Mouse (Mus musculus): ENCODE measurements around the gene Igsf23.
"Not testable (repeated sequence)": the region's sequence is repeated elsewhere in the genome, so short reads cannot be mapped to it uniquely, and the experiment has no call there.

The Igsf23 gene

DNA sequence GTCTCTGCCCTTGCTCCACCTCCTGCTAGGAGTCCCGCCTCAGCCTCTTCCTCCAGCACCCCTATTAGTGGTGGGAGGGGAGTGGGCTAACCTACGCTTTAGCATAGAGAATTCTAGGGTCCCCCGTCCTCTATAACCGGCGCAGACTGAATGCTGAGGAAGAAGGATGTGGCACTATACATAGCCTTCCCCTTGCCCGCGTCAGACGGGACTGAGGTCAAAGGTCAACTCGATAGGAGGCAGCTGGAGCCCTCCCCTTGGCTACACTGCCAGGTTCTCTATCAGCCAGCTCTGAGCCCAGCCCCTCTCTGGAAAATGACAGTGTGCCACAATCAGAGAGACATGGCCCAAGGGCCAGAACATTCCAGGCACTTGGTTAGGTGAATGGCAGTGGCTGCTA lies at the start of gene Igsf23:
Gene Igsf23, minus strand, starts transcription at position 168 of the 400 bp plus-strand sequence.
- no peak for DNase-seq

DNA sequence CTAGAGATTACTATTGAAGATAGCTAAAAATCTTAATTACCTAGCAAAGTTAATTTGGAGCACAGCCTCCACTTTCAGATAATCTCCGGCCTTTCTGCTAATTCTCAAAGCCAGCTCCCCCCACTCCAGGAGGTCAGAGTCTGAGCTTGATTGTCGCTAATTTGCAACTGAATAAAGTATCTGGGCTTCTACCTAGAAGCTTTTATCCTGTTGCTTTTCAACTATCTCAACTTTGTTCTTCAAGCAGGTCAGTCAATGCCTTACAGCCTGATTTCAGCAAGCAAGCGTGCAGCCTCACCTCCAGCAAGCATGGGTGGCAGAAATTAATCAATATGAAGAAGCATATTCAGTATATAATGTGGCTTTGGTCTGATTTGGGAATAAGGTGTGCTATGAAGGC lies 46.2 kb upstream of the Igsf23 start:
- DNase-seq: not testable (repeated sequence)

DNA sequence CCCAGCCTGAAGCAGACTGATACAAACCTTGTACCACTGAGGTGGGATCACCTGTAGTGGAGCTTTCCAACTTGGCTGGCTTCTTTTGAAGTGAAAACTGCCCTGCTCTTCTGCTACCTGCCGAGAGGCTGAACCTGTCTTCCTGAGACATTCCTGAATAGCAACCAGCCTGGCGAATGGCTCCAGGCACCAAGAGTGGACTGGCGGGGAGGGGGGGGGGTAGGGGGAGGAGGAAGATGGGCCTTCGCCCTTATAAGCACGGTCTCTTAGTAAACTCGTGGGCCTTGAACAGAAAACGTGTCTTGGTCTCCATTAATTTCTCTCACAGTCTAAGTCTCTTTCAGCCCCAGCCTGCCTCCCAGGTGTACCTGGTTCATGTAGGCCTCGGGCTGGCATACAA lies 40.6 kb upstream of the Igsf23 start, which contains the start of gene Nlrp9b:
Gene Nlrp9b, plus strand, starts transcription at position 301 of the 400 bp plus-strand sequence.
- DNase-seq: not testable (repeated sequence)

DNA sequence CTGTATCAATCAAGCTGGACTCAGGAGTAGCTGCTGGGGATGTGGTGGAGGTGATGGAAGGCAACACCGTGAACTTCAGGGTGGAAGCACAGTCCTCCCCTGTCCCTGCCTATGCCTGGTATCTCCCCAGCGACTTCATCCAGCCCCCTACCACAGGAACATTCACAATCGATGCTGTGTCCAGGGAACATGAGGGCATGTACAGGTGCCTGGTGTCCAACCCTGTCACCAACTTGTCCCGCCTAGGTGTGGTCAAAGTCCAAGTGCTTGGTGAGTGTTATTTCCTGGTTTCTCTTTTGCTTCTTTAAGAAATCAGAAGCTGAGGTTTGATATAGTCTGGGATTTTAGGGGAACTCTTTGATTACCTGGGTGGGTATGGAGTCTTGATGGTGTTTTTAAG lies 21.0 kb upstream of the Igsf23 start:
- no peak for DNase-seq

DNA sequence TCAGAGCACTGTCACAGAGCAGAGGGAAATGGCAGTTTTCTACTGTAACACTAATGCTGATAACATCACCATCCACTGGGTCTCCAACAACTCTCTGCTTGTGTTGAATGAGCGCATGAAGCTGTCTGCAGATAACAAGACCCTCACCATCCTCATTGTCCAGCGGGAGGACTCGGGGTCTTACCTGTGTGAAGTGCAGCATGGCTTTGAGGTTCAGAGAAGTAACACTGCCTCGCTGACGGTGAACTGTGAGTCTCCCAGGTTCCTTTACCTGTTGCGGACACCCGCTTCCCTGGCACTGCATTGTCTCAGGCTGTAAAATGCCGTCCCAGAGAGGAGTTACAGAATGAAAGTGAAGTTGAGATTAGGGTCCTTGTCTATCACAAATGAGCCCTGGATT lies 19.6 kb upstream of the Igsf23 start:
- DNase-seq: no peak

DNA sequence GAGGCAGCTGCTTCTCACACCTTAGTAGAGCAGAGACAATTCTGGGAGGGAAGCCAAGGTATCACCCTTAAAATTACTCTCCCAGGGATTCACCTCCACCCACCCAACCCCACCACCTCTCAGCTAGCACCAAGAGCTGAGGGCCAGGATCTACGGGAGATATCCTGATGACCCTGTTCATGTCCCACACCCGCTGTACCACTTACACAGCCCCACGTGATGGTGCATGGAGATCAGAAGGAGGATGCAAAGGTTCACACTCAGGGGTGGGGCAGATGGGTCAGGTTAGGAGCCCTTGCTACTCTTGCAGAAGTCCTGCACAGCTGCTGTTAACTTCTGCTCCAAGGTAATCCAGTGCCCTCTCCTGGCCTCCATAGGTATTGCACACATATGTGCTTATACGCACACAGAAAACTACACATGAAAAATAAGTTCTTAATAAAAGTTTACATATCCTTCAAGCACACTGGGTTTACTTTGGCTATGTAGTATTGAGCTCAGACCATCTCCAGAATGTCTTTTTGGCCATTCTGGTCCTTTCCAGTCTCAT lies 19.1 kb upstream of the Igsf23 start:
- no peak for DNase-seq

DNA sequence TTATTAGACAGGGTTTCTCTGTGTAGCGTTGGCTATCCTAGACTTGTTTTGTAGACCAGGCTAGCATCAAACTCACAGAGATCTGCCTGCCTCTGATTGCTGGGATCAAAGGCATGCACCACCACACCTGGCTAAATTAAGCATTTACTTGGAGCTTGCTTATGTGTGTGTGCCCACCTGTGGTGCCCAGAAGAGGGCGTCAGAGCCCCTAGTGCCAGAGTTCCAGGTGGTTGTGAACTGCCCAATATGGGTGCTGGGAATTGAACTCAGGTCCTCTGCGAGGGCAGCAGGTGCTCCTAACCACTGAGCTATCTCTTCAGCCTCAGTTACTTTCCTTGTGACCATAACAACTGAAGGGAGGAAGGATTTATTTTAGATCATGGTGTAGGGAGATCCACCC lies 18.6 kb upstream of the Igsf23 start:
- DNase-seq: no peak

DNA sequence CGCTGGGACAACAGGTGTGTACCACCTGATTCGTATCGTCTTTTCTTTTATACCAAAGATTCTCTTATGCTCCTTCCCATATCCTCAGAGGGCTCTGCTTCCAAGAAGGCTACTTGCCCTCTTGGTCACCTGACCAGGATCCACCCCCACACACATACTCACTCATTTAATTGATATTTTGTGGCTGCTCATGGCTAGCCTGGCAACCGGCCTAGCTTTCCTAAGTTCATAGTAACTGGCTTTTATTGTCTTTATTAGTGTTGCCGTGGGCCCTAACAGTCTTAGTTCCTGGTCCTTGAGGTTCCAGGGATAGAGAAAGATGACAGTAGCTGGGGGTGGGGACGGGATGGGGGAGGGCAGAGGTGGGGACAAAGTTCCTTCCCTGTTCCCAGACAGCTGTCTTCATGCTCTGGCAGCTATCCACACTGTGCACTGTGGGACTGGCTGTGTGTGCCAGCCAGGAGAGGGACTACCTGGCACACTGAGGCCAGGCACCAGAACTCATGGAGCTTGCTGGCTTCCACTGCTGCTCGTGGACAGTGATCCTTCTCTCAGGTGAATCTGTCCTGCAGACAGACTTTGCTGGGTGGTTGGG lies 14.5 kb upstream of the Igsf23 start, which contains the start of gene Ceacam20:
Gene Ceacam20, plus strand, starts transcription at position 428 of the 595 bp plus-strand sequence.
- DNase-seq: no peak

DNA sequence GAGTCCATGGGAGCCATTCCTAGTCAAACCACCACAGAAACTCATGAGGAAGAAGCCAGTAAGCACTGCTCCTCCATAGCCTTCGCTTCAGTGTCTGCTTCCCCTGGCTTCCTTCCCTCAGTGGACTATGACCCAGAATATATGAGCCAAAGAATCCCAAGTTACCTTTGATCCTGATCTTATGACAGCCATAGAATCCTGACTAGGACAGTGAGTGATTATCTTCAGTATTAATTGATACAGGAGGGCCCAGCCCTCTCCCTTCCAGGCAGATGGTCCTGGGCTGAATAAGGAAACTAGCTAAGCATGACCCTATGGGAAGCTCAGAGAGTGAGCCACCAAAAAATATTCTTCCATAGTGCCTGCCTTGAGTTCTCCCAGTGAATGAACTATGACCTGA lies 11.9 kb upstream of the Igsf23 start:
- no peak for DNase-seq

DNA sequence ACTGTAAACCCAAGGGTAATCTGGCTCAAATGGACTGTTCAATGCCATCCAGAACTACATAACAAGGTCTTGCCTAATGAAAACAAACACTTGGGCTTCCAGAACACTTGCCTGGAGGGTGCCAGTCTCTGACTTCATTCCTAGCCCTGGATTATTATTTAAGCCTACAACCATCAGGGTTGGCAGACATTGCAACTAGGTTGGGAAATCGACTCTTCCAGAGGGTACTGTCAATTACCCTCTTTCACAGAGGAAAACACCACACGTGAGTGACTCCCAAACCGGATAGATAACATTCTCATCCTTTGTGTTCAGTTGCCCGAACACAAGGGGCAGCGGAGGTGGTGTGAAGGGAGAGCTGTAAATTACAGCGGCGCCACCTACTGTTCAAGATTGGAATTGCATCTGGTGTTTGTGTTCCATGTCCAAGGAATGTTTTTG lies 5.8 kb upstream of the Igsf23 start:
- peak; percentile 95 for DNase-seq

DNA sequence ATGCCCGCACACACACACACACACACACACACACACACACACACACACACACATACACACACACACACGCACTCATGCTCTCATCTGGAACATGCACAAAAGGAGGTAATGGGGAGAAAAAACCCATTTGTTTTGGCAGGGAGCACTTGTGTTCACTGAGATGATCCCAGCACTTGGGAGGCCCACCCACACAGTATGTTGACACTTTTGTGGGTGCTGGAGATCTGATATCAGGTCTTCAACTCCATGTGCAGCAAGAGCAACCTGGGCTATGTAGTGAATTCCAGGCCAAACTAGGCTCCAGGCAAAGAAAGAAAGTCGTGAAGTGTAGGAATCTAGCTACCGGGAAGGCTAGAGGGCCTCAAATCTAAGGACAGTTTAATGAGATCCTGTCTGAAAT lies 5.3 kb upstream of the Igsf23 start:
- no peak for DNase-seq

DNA sequence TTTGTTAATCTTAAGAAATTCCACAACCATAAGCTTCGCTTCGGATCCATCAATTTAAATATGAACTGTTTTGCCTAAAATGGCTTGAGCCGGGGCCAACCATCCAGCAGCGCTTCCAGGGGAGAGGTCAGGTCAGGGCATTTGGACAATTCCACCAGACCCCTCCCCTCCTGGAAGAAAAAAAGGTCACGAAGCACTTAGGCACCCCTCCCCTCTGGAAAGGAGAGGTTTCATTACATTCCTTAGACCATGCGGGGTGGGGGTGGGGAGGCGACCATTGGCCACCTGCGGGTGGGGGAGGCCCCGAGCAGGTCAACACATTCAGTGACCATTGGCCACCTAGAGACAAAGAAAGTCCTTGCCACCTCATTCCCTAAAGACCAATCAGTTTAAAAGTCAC lies 2.5 kb upstream of the Igsf23 start:
- no peak for DNase-seq

DNA sequence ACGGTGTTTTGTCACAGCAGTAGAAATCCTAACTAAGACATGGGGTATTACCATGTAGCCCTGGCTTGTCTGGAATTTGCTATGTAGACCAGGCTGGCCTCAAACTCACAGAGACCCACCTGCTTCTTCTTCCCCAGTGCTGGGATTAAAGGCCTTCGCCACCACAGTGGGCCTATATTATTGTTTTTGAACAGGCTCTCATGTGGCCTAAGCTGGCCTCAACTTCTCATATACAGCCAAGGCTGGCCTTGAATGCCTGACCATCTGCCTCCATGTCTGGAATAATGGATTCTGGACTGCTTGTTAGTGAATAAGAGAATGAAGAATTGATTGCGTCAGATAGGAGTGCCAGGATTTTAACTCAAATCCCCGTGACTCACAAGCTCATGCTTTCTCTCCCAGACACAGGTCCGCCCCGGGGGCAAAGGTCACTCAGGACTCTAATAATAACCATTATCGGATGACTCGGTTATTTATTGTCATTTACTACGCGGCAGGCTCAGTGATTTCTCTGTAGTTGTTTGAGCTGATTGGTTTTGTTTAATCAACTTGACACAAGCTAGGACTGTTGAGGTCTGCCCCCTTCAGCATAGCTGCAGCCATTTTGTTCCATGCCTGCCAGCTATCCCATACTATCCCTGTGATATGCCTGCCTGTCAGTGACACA lies 1.9 kb upstream of the Igsf23 start:
- no peak for DNase-seq

DNA sequence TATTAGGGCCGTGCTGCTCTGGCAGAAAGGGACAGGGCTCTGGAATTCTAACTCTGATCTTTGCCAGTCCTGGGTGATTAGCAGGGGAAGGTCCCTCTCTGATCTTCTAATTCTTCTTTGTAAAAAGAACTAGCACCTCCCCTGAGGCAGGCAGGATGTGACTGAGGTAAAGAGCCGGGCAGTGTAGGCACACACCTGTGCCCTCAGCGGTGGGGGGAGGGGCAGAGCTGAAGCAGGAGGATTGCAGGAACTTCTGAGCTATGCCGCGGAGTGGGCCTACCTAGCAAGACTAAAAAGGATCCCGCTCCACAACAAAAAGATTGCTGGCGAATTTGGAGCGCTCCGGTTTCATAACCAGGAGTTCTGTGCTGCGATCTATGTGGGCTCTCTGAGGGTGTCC lies 560 bp downstream of the Igsf23 start:
- no peak for DNase-seq

DNA sequence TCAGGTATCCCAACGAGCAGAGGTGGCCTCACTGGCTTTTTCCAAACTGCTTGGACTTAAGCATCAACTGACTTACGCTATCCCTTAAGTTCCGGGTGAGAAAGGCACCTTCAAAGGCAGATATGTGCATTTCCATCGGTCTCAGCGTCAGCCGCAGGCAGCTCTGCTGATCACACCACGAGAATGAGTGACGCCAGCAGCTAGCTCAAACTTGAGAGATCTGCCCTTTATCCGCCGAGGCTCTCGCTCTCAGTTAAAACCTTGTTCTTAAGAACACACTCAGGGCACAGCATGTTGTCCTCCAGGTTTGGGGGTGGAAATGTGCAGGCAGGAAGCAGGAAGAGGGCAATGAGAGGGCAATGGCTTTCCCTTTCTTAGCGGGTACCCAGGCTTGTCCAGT lies 1.6 kb downstream of the Igsf23 start:
- no peak for DNase-seq

DNA sequence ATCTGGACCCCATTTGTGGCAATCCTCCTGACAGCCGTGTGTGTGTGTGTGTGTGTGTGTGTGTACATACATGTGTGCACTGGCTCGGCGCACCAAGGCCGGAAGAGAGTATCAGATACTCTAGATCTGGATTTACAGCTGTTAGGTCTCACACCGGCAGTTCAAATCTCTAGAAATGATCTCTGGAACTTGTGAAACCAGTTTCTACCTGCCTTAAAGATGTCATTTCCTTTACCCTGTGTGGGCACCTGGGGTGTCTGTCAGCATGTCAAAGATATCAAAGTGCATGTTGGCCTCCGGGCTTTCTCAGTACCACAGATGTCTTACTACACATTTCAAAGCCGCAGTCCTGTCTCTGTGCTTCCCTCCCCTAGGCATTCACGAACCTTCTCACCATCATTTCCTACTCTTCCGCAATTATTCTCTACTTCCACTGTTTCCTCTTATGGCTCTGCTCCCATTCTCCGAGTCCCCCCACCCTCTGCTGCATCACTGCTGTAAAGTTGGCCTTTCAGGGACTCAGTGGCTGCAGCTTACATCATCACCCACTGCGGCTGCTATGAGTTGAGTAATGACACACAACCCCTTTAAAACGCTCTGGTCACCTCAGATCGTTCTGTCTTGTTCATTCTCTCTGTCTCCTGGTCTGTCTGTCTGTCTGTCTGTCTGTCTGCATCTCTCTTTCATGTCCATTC lies 4.6 kb downstream of the Igsf23 start:
- DNase-seq: no peak

DNA sequence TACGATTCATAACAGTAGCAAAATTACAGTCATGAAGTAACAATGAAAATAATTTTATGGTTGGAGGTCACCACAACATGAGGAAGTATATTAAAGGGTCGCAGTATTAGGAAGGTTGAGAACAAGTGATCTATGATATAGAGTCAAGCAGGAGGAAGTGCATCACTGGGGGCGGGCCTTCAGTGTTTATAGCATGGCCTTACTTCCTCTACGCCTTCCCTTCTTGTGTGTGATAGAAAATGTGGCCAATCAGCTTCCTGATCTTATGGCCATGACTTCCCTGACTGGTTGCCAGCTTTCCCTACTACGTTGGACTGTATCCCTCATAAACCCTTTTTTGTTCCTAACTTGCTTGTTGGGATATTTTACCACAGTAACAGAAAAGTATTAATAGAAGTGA lies 5.4 kb downstream of the Igsf23 start:
- no peak for DNase-seq

DNA sequence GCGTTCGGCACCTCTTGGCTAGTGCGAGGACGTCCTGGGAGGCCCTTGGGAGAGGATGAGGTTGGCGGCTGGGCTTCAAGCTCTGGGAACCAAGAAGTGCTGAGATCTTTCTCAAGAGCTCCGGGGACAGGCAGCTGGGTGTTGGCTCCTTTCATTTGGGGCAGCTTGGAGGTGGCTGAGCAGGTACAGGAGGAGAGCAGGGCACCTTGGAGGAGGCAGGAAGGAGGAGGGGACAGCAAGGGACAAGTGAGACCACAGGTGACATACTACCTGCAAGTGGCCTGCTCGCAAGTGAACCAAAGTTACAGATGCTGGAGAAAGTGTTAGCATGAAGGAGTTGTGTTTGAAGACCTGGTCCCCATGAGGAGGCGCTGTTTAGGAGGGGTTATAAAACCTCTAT lies 5.8 kb downstream of the Igsf23 start:
- DNase-seq: no peak

DNA sequence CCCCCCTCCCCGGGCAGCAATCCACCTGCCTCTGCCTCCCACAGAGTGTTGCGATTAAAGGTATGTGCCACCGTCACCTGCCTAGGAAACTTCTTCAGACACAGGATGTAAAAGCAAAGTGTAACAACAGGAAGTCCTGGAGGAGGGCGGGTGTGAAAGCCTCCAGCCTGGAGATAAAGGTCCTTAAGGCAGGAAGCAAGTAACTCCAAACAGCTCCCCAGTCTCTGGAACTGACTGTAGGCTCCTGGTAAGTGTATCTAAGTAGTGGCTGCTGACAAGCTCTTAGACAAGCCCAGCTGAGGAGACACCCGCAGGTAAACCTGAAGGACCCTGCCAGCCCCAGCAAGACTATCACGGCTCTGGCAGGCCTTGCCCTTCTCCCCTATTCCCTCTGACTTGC lies 10.3 kb downstream of the Igsf23 start:
- DNase-seq: peak; percentile 51

DNA sequence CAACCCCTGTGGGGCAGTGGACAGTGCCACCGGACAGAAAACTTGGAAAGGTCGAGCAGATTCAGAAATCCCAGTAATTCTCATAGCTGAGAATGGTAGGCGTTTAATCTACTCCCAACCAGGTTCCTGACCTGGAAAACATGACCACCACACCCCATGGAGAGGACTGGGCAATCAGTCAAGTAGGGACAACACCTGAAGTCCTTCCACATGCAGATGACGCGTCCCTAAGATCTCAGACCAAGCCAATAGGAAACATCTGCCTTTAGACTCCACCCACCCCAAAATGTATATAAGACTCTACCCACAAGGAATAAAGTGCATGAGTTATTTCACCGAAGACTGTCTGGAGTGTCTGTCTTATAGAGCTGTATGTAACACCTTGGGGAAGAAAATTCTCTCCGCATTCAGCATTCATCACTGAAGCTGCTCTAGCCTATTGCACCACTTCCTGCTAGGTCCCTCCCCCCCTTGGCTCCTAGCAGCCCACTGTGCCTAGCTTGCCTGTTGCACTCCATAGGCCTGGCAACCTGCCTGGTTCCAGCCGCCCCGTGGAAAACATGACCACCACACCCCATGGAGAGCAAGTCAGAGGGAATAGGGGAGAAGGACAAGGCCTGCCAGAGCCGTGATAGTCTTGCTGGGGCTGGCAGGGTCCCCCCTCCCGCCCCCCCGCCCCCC lies 10.9 kb downstream of the Igsf23 start:
- DNase-seq: peak; percentile 94

DNA sequence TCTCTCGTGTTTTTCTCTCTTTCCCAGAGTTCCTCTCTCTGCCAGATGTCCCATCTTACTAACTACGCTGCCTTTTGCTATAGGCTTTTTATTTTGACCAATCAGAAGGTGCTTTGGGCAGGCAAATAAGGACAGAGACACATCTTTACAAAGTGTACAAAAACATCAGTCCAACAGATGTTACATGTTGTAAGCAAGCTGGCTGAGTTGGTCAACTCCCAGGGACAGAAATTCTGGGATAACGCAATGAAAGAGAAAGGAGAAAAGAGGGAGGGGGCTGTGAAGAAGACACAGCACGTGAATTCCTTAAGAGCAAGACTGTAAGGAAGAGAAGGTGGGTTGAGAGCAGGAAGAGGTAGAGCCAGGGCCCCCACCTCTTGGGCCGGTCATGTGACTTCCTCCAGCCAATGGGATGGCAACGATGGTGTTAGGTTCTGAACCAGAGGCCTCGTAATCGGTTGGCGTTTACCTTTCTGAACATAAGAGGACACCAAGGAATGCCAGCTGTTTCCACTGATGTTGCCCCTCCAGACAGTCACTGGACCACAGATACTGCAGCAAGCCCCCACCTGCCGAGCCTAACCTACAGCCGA lies 13.2 kb downstream of the Igsf23 start:
- DNase-seq: no peak

DNA sequence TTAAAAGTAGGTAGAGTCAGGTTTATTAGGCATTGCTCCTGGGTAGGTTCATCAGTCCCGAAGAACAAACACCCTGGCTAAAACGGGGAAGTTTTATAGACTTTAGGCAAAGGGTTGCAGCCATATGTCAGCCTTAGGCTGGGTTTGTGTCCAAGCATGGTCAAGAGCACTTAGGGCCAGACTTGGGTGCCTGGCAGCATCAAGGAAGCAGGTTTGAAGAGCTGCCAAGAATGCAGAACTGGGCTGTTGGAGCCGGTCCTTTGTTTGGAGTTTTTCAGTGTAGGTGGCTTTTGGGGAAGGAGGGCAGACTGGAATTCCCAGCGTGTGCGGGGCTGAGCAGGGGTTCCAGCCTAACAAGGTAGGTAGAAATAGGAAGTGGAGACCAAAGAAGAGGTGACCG lies 14.6 kb downstream of the Igsf23 start:
- DNase-seq: peak; percentile 70
